Mouse (Mus musculus): ENCODE data around the gene Cnnm4. TPM values are rescaled to one million over a fixed set of nuclear protein-coding genes. Genes with fewer than 3 reads are reported as not detected.

Cnnm4 gene
- 10 to 100 TPM; 12.3 to 19.6 TPM for polyA plus RNA-seq (2017; shearing (Covaris generic))

GRCm38 (mm10) chr1:36471181-36472105, at the start of gene Cnnm4:
Gene Cnnm4, plus strand, starts transcription at chr1:36471620.
- peak; percentile 85 for ATAC-seq

GRCm38 (mm10) chr1:36429511-36429910, 41.9 kb upstream of the Cnnm4 start:
- ATAC-seq = no peak

GRCm38 (mm10) chr1:36432999-36433398, 38.4 kb upstream of the Cnnm4 start:
- no peak for ATAC-seq

- ATAC-seq = no peak
These were observed 37.8 kb upstream of the Cnnm4 start for GRCm38 (mm10) chr1:36433616-36434015.

- ATAC-seq = no peak
These were observed 36.3 kb upstream of the Cnnm4 start for GRCm38 (mm10) chr1:36435071-36435470.

GRCm38 (mm10) chr1:36436515-36436914, 34.9 kb upstream of the Cnnm4 start:
- ATAC-seq = no peak

GRCm38 (mm10) chr1:36437223-36437622, 34.2 kb upstream of the Cnnm4 start:
- ATAC-seq = no peak

GRCm38 (mm10) chr1:36441101-36441500, 30.3 kb upstream of the Cnnm4 start:
- no peak for ATAC-seq

GRCm38 (mm10) chr1:36444471-36445464, 26.7 kb upstream of the Cnnm4 start, which contains the start of gene Lman2l:
Gene Lman2l, minus strand, starts transcription at chr1:36445271.
- peak; percentile 100 for ATAC-seq

- ATAC-seq = no peak
These were observed 25.9 kb upstream of the Cnnm4 start for GRCm38 (mm10) chr1:36445508-36445907.

GRCm38 (mm10) chr1:36446106-36446824, 25.2 kb upstream of the Cnnm4 start:
- no peak for ATAC-seq

- ATAC-seq = no peak
These were observed 24.6 kb upstream of the Cnnm4 start for GRCm38 (mm10) chr1:36446841-36447240.

GRCm38 (mm10) chr1:36454055-36454815, 17.2 kb upstream of the Cnnm4 start:
- ATAC-seq = no peak

GRCm38 (mm10) chr1:36457388-36458014, 13.9 kb upstream of the Cnnm4 start:
- no peak for ATAC-seq

- ATAC-seq = no peak
These were observed 13.3 kb upstream of the Cnnm4 start for GRCm38 (mm10) chr1:36458169-36458568.

- ATAC-seq = peak; percentile 75
These were observed 9.6 kb upstream of the Cnnm4 start for GRCm38 (mm10) chr1:36461829-36462228.

- no peak for ATAC-seq
These were observed 5.7 kb upstream of the Cnnm4 start for GRCm38 (mm10) chr1:36465641-36466160.

GRCm38 (mm10) chr1:36467446-36467845, 4.0 kb upstream of the Cnnm4 start:
- ATAC-seq = no peak

GRCm38 (mm10) chr1:36469811-36470444, 1.5 kb upstream of the Cnnm4 start:
- no peak for ATAC-seq

- peak; percentile 22 for ATAC-seq
These were observed 653 bp downstream of the Cnnm4 start for GRCm38 (mm10) chr1:36472106-36472440.

Data from CD4-positive, CD25-positive, alpha-beta regulatory T cell, adult 4 months (primary cell).